Mouse (Mus musculus) C2C12 (cell line): ENCODE measurements around the gene Nfkbib. TPM values are rescaled to one million over a fixed set of nuclear protein-coding genes. Genes with fewer than 3 reads are reported as not detected.

Source experiments
- H3K27me3 ChIP-seq: one replicate; pipeline ENCODE4 v1.6.1; 2011; ENCODE audit not compliant: control insufficient read depth, insufficient read depth, insufficient read length
- H3K36me3 ChIP-seq: one replicate; pipeline ENCODE4 v1.6.1; 2011; ENCODE audit not compliant: control insufficient read depth, insufficient read depth
- H3K4me3 ChIP-seq: one replicate; pipeline ENCODE4 v1.5.1; 2011; ENCODE audit warnings: mild to moderate bottlenecking, control low read depth; ENCODE audit not compliant: poor library complexity, insufficient read depth, severe bottlenecking
- H3K79me2 ChIP-seq: one replicate; pipeline ENCODE4 v1.6.1; 2011; ENCODE audit not compliant: control insufficient read depth, insufficient read depth
- H3K79me3 ChIP-seq: one replicate; pipeline ENCODE4 v1.6.1; 2011; ENCODE audit warnings: low read depth, control low read depth
- H3ac ChIP-seq: one replicate; pipeline ENCODE3; 2011; ENCODE audit warnings: low read depth; ENCODE audit not compliant: control insufficient read depth, insufficient read length
- CEBPB ChIP-seq: IDR thresholded peaks from one replicate; pipeline ENCODE4 v1.6.1; 2011; ENCODE audit warnings: low read depth, mild to moderate bottlenecking, control low read depth, moderate library complexity
- CTCF ChIP-seq: IDR thresholded peaks from one replicate; pipeline ENCODE4 v1.5.1; 2011; ENCODE audit not compliant: control insufficient read depth, insufficient read depth, insufficient read length
- FOSL1 ChIP-seq: IDR thresholded peaks from one replicate; pipeline ENCODE4 v1.8.0; 2011; ENCODE audit warnings: mild to moderate bottlenecking, low read length; ENCODE audit not compliant: poor library complexity, insufficient read depth, severe bottlenecking
- MAX ChIP-seq: IDR thresholded peaks from one replicate; pipeline ENCODE4 v1.6.1; 2011; ENCODE audit warnings: mild to moderate bottlenecking, control low read depth
- MYOD1 ChIP-seq: IDR thresholded peaks from one replicate; pipeline ENCODE4 v1.6.1; 2011; ENCODE audit warnings: low read depth; ENCODE audit not compliant: control insufficient read depth, insufficient read length
- MYOG ChIP-seq: IDR thresholded peaks from one replicate; pipeline ENCODE4 v1.6.1; 2011; ENCODE audit not compliant: control insufficient read depth, insufficient read length; ENCODE audit errors: extremely low read depth
- USF1 ChIP-seq: IDR thresholded peaks from one replicate; pipeline ENCODE4 v1.6.1; 2011; ENCODE audit warnings: low read depth, mild to moderate bottlenecking, control low read depth, moderate library complexity
- polyA plus RNA-seq: library from polyadenylated mRNA; unstranded; fragments of >200 nt; fragmentation: generic; extraction: Trizol; gene quantifications from one replicate; pipeline ENCODE4 v1.2.1, GENCODE M21; 2012; ENCODE audit warnings: missing spikeins

The Nfkbib gene
- polyA plus RNA-seq, 1 experiment, result 45.1 TPM

DNA sequence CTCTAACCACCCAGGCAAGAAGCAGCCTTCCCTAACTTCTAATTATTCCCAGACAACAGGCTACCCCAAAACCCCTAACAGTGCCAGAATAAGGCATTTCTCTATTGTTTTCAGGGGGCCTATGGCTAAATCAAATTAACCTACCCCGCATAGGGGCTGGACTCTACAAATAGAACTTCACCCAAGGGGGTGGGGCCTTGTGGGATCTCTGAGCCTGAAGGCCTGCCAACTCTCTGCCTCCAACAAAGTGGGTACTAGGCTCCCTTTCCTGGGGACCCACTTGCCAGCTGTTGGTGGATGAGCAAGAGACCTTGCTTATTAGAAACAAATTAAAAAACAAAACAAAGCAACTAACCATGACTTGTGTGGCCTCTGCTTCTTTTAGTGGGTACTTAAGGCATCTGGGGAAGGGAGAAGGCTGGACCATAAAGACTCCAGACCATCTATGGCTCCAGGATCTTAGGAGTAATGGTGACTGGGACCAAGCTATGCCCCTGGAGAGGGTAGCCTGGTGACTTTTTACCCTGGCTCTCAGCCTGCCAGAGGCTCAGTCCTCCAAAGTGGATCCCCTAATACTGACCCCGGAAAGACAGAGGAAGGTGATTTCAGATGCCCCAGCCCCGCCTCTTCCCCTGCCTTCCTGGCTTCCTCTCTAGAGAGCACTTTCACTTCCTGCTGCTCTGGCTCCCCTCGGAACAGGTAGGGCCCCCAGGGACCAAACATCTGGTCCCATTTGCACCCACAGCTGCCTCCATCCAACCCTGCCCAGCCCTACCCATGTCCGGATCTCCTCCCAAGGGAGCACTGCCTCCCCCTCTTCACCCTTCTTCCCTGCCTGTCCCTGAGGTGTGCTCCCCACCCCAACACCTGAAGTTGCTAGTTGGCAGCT lies 21.2 kb upstream of the Nfkbib start, which contains the start of gene Rinl:
Rinl (plus strand) TSS at position 663 of the 889 bp plus-strand sequence.
- no peaks in the 10 kb centered on the region for H3K79me3 ChIP-seq
- no peak within 1 kb of the TSS for H3ac ChIP-seq
- no peaks in the 10 kb centered on the region for H3K27me3 ChIP-seq
- H3K36me3 ChIP-seq, result no peaks in the 10 kb centered on the region
- H3K79me2 ChIP-seq, result no peaks in the 10 kb centered on the region
- H3K4me3 ChIP-seq, result no peak within 1 kb of the TSS
- TF ChIP-seq MAX, result no peak

DNA sequence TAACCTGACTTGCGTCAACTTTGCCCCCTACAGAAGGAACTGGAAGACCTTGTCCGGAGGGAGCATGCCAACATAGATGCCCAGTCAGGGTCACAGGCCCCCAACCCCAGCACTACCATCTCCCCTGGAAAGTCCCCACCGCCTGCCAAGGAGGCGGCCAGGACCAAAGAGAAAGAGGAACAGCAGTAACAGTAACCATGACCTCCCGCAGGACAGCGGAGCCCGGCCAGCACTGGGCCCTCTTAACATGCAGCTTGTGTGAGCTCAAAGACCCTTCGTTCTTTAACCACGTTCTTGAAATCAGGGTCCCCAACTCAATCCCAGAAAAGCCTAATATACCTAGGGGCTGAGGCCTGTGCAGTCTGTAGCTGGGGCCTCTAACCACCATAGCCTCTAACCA lies 20.6 kb upstream of the Nfkbib start:
- TF ChIP-seq FOSL1 (no peak), MYOD1 (no peak), MYOG (no peak), MAX (no peak), CTCF (no peak), CEBPB (no peak), USF1 (no peak)
- Histone ChIP-seq H3K79me2 (no peaks in the 10 kb centered on the region), H3K27me3 (no peaks in the 10 kb centered on the region), H3K4me3 (no peak overlapping the region), H3K79me3 (no peaks in the 10 kb centered on the region), H3K36me3 (no peaks in the 10 kb centered on the region), H3ac (no peak overlapping the region)

DNA sequence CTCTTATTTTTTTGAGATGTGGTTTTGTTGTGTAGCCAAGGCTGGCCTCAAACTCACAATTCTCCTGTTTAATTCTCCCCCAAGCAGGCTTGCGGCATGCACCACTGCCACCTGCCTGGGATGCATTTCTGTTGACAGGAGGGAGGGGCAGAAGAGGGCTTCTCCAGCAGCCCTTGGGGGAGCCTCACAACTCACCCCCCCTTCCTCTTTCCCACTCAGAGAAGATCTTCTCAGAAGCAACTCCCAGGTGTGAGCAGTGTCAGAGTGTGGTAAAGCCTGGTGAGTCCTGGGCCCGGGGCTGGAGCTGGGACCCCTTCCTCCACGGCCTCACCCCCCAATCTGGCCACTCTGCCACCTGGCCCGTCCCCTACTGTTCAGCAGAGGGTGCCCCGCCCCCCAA lies 17.8 kb upstream of the Nfkbib start:
- Histone ChIP-seq H3K79me3 (no peaks in the 10 kb centered on the region), H3K4me3 (no peak overlapping the region), H3K36me3 (no peaks in the 10 kb centered on the region), H3ac (no peak overlapping the region), H3K79me2 (no peaks in the 10 kb centered on the region), H3K27me3 (no peaks in the 10 kb centered on the region)
- TF ChIP-seq FOSL1 (no peak), USF1 (no peak), MAX (no peak), CTCF (no peak), MYOG (no peak), CEBPB (no peak), MYOD1 (no peak)

DNA sequence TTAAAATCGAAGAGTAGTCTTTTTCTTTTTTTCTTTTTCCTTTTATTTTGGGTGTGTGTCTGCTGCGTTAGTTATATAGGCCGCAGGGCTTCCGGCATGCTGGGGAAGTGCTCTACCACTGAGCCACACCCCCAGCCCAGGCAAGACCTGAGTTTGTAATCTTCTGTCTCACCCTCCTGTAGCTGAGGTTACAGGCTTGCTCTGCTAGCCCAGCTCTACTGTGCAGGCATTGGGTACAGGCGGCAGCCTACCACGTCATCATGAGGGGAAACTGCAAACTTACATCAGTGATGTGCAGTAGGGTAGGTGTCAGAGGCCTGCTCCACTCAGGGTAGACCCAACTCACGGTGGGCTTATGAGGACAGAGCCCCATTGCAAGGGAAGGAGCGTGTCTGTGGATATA lies 13.9 kb upstream of the Nfkbib start:
- Histone ChIP-seq H3K79me3 (no peaks in the 10 kb centered on the region), H3K27me3 (no peaks in the 10 kb centered on the region), H3K4me3 (no peak overlapping the region), H3ac (no peak overlapping the region), H3K79me2 (no peaks in the 10 kb centered on the region), H3K36me3 (no peaks in the 10 kb centered on the region)
- TF ChIP-seq CEBPB (no peak), MYOG (no peak), MAX (no peak), USF1 (no peak), CTCF (no peak), MYOD1 (no peak)

DNA sequence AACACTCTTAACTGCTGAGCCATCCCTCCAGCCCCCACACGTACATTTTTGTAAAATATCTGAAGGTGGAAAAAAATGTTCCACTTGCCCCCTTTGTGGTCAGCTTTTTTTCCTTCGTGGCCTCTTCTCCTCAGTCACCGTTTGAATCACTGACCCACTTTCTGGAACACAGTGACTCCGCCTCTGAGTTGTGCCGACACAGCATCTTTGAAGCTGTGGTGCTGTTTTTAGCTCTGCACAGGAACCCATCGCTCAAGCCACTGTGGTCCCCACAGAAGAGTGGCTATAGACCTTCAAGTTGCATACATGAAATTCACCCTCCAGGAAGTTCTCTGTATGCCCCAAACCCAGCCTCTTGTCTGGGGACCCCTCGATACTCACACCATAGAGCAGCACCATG lies 13.5 kb upstream of the Nfkbib start:
- no peak overlapping the region for H3K4me3 ChIP-seq
- H3ac ChIP-seq, result no peak overlapping the region
- TF ChIP-seq CEBPB, result no peak
- no peak for TF ChIP-seq MAX
- TF ChIP-seq FOSL1, result no peak
- no peak for TF ChIP-seq USF1
- TF ChIP-seq MYOD1, result no peak
- no peak for TF ChIP-seq CTCF
- TF ChIP-seq MYOG, result no peak
- H3K79me2 ChIP-seq, result no peaks in the 10 kb centered on the region
- no peaks in the 10 kb centered on the region for H3K27me3 ChIP-seq
- H3K36me3 ChIP-seq, result no peaks in the 10 kb centered on the region
- no peaks in the 10 kb centered on the region for H3K79me3 ChIP-seq

DNA sequence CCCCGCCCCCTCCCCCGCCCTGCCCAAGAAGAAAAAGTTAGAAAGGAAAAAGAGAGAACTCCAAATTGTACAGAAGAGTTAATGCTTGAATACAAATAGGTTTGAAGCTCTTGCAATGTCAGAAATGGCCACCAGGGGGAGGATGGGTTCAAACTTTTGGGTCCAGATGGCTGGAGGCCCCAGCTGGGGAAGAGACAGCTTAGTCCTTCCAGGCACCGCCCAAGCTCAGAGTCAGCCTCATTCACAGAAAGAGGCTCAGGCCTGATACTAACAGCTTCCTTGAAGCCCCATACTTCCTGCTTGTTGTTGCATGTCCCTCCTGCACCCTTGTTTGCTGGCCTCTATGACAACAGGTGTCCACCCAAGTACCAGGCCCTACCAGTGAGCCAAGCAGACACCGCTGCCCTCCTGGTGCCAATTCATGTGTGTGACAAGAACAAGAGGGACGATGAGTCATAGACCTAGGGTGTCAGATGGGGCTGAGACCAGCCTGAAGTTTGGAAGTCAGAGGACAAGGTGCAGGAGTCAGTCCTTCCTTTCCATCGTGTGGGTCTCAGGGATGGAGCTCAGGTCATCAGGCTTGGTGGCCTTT lies 12.9 kb upstream of the Nfkbib start:
- Histone ChIP-seq H3K79me3 (no peaks in the 10 kb centered on the region), H3K27me3 (no peaks in the 10 kb centered on the region), H3K79me2 (no peaks in the 10 kb centered on the region), H3K4me3 (no peak overlapping the region), H3ac (no peak overlapping the region), H3K36me3 (no peaks in the 10 kb centered on the region)
- TF ChIP-seq FOSL1, result no peak
- peak; percentile 13 for TF ChIP-seq CTCF
